Mouse (Mus musculus): ENCODE measurements around the gene AI413582.

DNA sequence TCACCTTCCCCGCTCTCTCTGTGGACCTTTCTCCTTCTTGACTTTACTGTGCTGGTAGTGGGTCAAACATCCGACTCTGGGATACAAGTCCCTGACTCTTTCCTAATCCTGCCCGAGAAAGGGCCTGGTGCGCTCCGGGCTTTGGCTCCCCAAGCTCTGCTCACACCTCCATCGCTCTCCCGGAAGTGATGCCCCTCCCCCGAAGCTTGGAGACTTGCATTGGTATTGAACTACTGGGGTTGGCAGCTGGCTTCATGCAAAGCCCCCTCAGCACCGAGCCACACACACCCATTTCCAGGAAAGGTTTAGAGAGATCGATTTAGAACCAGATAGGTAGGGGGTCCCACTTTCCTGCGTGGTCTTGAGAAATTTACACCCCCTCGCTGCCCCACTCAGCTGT is 19.6 kb downstream of the AI413582 start:
- TF ChIP-seq CTCF (IDR thresholded peaks at IDR 0.05; ENCODE audit: low read depth, low read length) (no peak), POLR2A (IDR thresholded peaks at IDR 0.05; ENCODE audit: borderline replicate concordance, low read depth, low read length) (no peak)
